Comparison of ENCODE assay signal across 9 mouse cellular contexts in genomic region chr19:22905066-22905482, GRCm38 (mm10).
A peak's percentile ranks its signal among the peaks of the same experiment; 100 is the strongest.
DNase-seq lines count a peak whose midpoint lies in the region; ATAC-seq lines count a peak whose summit lies in the region.
"Had no signal": no experiment of that assay in that cellular context is flagged by ENCODE, and none has a peak within 500 bp of the region (broad histone marks: within the 10 kb centered on the region; RNA-seq: fewer than 3 reads in every experiment).

No protein-coding gene starts in this region.

- intact Hi-C loops in gastrocnemius, postnatal 36 days (cut with DNase I), result no loop called here
- intact Hi-C loops in left cerebral cortex, postnatal 14 days (cut with DNase I), result no loop called here

- DNase-seq in gastrocnemius, adult 18-20 months (ENCODE audit: low spot score), result peak; percentile 68
- no peak for DNase-seq in gastrocnemius, postnatal 36 days
- DNase-seq in cerebellum, postnatal 25 days, result peak; percentile 89
- DNase-seq in left cerebral cortex, postnatal 14 days (ENCODE audit: low spot score in 2 of 2), result peak; percentile 57 to 81
- DNase-seq in kidney, postnatal 25 days, result no peak

- H3K27me3 ChIP-seq in heart, embryonic 14.5 days (ENCODE audit: control insufficient read depth, insufficient read depth, low read length), result no peaks in the 10 kb centered on the region
- H3K27me3 ChIP-seq: limb, embryonic 15.5 days had no signal

- no peaks in the 10 kb centered on the region for H3K36me3 ChIP-seq in heart, embryonic 14.5 days (ENCODE audit: control insufficient read depth, insufficient read depth, low read length)
- H3K36me3 ChIP-seq: limb, embryonic 15.5 days had no signal

- peak overlapping the region; percentile 19 for H3K9ac ChIP-seq in heart, embryonic 14.5 days (ENCODE audit: low read length)
- H3K9ac ChIP-seq: limb, embryonic 15.5 days had no signal

- H3K9me3 ChIP-seq in heart, embryonic 14.5 days (ENCODE audit: control insufficient read depth, low read length), result no peaks in the 10 kb centered on the region
- H3K9me3 ChIP-seq: limb, embryonic 15.5 days had no signal

- H3K4me1 ChIP-seq in heart, embryonic 14.5 days (ENCODE audit: control insufficient read depth in 2 of 2, insufficient read depth in 2 of 2, low read length in 2 of 2), result peaks cover 13 to 24% of the 10 kb centered on the region in 2 experiments

- peak overlapping the region; percentile 1 to 13; a peak in 1 of 4 replicates for H3K4me3 ChIP-seq in heart, embryonic 14.5 days (ENCODE audit: control insufficient read depth in 1 of 2, insufficient read depth in 1 of 2, low read depth in 1 of 2, low read length in 2 of 2)
- H3K4me3 ChIP-seq: limb, embryonic 15.5 days had no signal

- H3K27ac ChIP-seq in heart, embryonic 14.5 days (replicated peaks in 1 of 2; ENCODE audit: control insufficient read depth in 1 of 2, insufficient read depth in 1 of 2, low read depth in 2 of 2, low read length in 2 of 2), result peak overlapping the region; percentile 96 to 98
- H3K27ac ChIP-seq: limb, embryonic 15.5 days had no signal

- WGBS in heart, embryonic 14.5 days, result 16% methylated on average over 11 of the region's 11 CpGs

- peak overlapping the region; percentile 44 for H3K4me2 ChIP-seq in heart, embryonic 14.5 days (ENCODE audit: low read length)
- H3K4me2 ChIP-seq: limb, embryonic 15.5 days had no signal

- ATAC-seq in heart, embryonic 14.5 days (ENCODE audit: insufficient number of reproducible peaks, insufficient read depth, low FRiP score, low read depth), result peak; percentile 85
- ATAC-seq in activated CD4-positive, CD25-positive, alpha-beta regulatory T cell, adult 4 months, result no peak
- no peak for ATAC-seq in erythroblast, adult 5-6 weeks (replicated peaks; ENCODE audit: low FRiP score, poor library complexity, severe bottlenecking)

Comparison
In these comparisons a context has a peak if more than half of its experiments do, and no peak if none do; other contexts are left out.
1. DNase-seq: peak in gastrocnemius, adult 18-20 months (single experiment), cerebellum, postnatal 25 days (2 of 2) and left cerebral cortex, postnatal 14 days (2 of 2); none in gastrocnemius, postnatal 36 days (0 of 2) and kidney, postnatal 25 days (0 of 2).